Mouse (Mus musculus): Measurements from ENCODE around the gene Zzz3.

GRCm38 (mm10) chr3:152498968-152499696 lies 103.9 kb downstream of the Zzz3 start:
- no peak for TF ChIP-seq TAL1 (IDR thresholded peaks at IDR 0.05; ENCODE audit: low read length)
- no peak for TF ChIP-seq GATA1 (IDR thresholded peaks at IDR 0.05; ENCODE audit: low read length)

All from erythroblast, embryonic 14.5 days (primary cell).